Mouse (Mus musculus) heart, adult 9 months (tissue): ENCODE data around the gene C2cd5.
"Not testable (repeated sequence)": the region's sequence is repeated elsewhere in the genome, so short reads cannot be mapped to it uniquely, and the experiment has no call there.

Source experiments
- DNase-seq, 2 experiments: peaks; one replicate each; pipeline ENCODE4 v3.0.0; 2022; ENCODE audit warnings: low spot score in 2 of 2

The C2cd5 gene

DNA sequence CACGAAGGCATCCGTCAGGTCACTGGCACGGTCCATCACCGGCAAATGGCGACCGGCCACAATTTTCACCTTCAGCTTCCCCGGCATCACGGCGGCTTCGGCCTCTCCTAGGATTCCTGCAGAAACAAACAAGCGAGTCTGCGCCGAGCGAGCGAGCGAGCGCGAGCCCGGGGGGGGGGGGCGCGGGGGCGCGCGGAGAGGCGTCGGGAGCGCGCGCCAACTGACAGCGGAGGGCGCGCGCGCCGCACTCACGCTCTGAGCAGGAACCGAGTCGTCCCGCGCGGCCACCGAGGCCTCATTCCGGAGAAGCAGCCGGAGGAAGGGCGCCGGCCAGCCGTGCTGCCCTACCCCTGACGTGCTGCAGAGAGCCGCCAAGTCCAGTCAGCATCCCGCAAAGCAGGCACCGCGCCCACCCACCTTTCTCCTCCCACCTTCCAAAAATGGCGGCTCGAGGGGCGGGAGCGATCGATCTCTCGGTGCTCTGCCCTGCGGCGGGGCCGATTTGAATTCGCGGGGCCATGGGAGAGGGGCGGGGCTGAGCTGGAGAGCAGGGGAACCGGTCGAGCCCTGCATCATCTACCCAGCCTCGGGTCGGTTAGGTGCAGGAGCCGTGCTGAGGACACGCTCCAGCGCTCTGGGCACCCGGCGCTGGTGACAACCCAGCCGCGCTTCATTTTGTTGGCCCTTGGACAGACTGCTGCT, at the start of gene C2cd5:
Gene C2cd5 (minus strand): TSS at position 461 of the 702 bp plus-strand sequence.
- DNase-seq = peak; percentile 95 to 96

DNA sequence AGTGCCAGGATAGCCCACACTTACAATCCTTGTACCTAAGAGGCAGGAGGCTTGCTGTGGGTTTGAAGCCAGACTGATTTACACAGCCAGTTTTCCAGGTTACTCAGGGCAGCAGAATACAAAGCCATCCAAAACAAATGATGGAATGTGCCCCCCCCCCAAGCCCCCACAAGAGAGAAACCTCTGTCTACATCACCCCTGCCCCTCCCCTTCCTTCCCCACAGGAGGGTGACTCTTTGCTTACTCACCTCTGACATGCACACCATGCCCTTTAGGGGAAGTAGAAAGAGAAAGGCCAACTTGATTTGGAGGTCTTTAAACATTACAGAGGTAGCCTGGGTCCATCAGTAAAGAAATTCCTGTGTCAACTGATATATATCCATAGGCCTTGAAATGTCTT, 48.9 kb upstream of the C2cd5 start:
- DNase-seq = no peak

- peak; percentile 22 to 53 for DNase-seq
Measured at GRCm38 (mm10) chr6:143146756-143147155, 46.8 kb upstream of the C2cd5 start.

DNA sequence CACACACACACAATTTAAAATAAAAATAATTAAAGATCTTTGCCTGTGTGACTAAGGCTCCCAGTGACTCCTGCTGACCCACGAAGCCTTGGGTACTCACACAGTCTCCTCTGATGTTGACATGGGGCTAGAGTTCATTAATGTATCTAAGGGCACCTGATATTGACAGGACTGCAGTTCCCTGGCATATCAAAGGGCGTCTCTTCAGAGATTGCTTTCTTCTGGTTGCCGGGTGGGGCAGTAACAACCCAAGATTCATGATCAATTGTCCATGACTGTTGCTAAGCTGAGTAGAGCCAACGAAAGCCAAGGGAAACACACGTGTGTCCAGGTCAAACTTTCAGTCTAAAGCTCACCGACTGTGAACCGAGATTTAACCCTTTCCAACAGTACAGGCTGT, 45.1 kb upstream of the C2cd5 start:
- DNase-seq = no peak

GRCm38 (mm10) chr6:143144556-143144955, 44.6 kb upstream of the C2cd5 start:
- no peak for DNase-seq

DNA sequence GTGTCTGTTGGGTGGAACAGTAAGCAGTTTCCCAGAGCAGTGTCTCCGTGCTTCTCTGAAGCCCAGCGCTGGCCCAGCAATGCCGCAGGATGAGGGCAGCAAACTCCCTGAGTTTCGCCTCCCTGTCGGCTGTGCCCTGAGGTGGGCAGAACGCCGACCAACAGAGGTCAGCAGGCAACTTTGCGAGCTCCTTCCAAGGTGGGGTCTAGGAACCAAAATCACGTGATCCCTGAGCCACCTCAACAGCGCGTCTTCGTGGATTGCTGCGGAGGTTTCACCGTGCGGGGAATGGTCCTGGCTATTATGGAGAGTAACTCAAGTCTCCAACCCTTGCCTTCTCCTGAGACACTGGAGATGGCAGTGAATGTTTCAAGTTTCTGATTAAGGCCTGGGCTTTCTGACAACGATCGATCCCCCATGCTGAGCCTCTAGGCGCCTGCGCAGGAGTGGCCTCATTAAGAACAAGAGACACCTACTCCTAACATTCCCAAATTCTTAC, 43.9 kb upstream of the C2cd5 start:
- DNase-seq = no peak

DNA sequence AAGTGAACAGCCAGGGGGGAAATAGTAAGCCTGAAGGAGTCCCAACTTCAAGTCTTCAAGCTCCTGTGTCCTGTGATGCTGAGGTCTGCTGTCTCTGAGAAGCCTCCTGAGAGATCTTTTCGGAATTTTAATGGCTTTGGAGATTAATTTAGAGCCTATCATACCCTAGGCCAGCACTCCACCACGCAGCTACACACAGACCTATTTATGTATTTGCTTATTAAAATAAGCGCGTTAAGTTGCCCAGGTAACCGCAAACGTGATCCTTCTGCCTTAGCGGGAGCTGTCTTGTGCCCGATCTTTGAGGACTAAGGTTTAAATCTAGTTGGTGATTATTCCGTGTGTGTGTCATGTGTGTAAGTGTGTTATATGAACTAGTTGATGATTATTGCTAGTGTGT, 43.4 kb upstream of the C2cd5 start:
- no peak for DNase-seq

GRCm38 (mm10) chr6:143142861-143143260, 42.9 kb upstream of the C2cd5 start:
- DNase-seq = no peak

DNA sequence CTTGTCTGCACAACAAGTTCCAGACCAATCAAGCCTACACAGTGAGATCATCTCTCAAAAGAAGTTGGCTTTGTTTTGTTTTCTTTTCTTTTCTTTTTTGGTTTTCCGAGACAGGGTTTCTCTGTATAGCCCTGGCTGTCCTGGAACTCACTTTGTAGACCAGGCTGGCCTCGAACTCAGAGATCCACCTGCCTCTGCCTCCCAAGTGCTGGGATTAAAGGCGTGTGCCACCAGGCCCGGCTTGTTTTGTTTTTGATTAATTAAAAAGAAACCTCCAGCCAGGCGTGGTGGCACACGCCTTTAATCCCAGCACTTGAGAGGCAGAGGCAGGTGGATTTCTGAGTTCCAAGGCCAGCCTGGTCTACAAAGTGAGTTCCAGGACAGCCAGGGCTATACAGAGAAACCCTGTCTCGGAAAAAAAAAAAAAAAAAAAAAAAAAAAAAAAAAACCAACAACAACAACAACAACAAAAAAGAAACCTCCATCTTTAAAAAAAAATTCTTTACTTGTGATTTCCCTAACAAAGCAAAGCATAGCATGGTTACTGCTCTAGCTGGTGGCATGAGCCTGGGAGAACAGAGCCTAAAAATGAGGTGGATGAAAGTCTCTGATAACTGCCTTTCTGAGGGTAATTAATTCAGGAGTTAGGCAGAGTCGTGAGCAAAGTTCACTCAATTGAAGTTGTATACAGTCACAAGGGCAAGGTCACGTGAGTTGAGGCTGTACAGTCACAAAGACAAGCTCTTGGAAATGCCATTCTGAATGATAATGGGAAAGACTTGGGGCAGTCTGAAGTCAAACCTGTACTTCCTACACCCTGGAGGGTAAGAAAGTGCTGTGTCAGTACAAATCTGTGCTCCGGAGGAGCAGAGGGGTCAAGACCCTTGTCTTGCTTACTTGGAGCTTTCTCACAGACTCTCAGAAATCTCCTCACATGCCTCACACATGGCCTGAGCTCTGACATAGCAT, 42.0 kb upstream of the C2cd5 start:
- not testable (repeated sequence) for DNase-seq

- DNase-seq = no peak
Measured at GRCm38 (mm10) chr6:143140884-143141283, 40.9 kb upstream of the C2cd5 start.

- no peak for DNase-seq
Measured at GRCm38 (mm10) chr6:143139417-143139816, 39.5 kb upstream of the C2cd5 start.

- DNase-seq = no peak
Measured at GRCm38 (mm10) chr6:143137341-143137740, 37.4 kb upstream of the C2cd5 start.

GRCm38 (mm10) chr6:143136688-143137087, 36.7 kb upstream of the C2cd5 start:
- DNase-seq = no peak

GRCm38 (mm10) chr6:143135097-143135496, 35.2 kb upstream of the C2cd5 start:
- DNase-seq = no peak

DNA sequence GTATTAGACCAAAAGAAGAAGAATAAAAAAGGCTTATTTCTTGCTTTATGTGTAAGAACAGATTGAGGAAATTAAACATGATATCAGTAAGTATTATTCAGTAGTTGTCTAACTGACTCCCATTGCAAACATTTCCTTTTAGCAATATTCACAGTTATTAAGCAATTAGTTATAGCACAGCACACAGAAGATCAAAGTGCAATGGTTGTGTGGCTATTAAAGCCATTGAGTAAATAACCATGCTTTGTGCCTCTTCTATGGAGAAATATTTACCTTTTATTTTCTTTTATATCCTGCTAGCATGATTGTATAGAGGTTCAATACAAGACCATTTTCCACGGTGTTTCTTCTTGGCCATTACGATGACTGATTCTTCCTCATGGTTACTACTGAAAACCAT, 33.2 kb upstream of the C2cd5 start:
- DNase-seq = no peak

DNA sequence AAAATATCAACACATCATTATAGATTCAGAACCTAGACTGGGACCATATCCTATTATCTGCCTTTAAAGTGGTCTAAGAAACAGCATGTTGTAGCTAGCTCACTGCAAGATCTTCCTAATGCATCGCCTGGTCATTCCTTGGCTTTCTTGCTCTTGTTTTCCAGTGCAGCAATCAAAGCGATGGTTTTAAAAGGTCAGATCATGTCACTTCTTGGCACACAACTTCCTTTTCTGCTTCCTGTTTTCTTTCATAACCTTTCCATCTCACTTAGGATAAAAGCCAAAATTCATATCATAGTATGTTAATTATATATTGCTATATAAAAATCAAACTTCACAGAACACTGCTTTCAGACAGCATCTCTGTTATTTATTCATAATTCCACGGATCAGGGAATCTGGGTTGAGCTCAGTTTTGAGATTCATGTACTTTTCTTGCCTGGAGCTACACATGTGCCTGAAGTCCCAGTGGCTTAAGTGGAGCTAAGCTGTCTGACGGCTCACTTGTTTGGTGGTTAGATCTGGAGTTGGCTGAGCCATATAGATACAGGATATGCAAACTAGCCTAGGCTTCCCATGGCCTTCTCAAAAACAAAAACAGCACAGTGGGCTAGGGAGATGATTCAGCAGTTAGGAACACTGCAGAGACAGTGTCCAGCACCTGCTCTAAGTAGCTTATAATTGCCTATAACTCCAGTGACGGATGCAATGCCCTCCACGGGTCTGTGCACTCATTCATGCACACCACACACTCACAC, 32.1 kb upstream of the C2cd5 start:
- DNase-seq = no peak

GRCm38 (mm10) chr6:143130411-143130810, 30.5 kb upstream of the C2cd5 start:
- no peak for DNase-seq

GRCm38 (mm10) chr6:143129952-143130351, 30.0 kb upstream of the C2cd5 start:
- DNase-seq = no peak

DNA sequence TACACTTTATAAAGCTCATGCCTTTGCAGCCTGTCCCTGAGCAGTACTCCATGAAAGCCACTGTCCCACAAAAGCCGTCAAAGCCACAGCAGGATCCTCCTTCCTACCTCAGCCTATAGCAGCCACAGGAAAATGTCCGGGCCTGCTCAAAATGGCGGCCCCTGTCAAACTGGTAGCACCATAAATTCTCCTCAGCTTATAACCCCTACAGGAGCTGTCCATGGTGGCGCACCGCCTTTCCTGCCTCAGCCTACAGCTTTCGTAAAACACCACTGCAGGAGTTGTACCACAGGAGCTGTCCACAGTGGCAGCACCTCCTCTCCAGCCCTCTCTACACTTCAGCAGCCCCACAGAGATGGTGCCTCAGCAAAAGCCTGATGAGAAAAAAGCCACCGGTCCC, 29.5 kb upstream of the C2cd5 start:
- no peak for DNase-seq

DNA sequence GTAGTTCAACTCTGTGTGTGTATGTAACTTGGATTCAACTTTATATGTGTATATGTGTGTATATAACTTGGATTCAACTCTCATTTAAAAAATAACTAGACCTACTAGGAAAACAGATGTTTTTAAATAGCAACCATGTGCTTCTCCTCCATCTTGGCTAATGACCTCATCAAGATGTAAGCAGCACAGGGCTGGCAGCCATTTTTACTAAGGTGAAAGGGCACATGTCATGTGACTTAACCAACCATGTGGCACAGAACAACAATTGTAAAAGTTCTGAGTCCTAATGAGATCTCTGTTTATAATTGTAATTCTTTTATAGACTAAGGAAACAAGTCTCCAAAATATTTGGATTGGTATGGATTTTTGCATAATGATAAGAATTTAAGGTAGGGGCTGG, 25.8 kb upstream of the C2cd5 start:
- DNase-seq = no peak

DNA sequence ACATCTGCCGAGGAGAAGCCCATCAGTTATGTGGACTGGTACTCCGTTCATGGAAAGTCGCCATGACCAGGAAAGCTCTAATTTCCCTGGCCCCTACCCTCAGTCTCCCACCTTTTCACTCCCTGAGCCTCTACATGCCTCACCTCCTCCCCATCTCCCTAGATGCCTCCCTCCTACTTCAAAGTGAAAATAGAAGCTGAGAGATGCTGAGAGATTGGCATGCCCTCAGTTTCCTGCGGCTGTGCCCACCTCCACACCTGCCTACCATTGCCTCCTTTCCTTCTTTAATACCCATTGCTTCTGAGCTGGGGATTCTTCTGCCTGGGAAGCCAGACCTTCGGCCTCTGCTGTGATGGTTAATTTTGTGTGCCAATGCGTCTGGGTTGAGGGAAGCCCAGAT, 19.4 kb upstream of the C2cd5 start:
- DNase-seq = no peak

GRCm38 (mm10) chr6:143116779-143117178, 16.8 kb upstream of the C2cd5 start:
- no peak for DNase-seq
